Mouse (Mus musculus) right cerebral cortex, postnatal 10 days (tissue): ENCODE measurements around the gene Fam208b.

ENCODE experiments used
- DNase-seq, 2 experiments: peaks; one replicate each; pipeline ENCODE4 v3.0.0; 2021; ENCODE audit warnings: low spot score in 2 of 2

Fam208b gene

GRCm38 (mm10) chr13:3610795-3611438 is at the start of gene Fam208b:
TSS of gene Fam208b (minus strand) at chr13:3611108.
- peak; percentile 100 for DNase-seq

- DNase-seq: no peak
Observed at GRCm38 (mm10) chr13:3659163-3660160, 48.6 kb upstream of the Fam208b start.

- peak in 1 of 2 experiments; percentile 63 for DNase-seq
Observed at GRCm38 (mm10) chr13:3654432-3654831, 43.5 kb upstream of the Fam208b start.

GRCm38 (mm10) chr13:3650569-3650968 is 39.7 kb upstream of the Fam208b start:
- no peak for DNase-seq

- no peak for DNase-seq
Observed at GRCm38 (mm10) chr13:3646566-3646965, 35.7 kb upstream of the Fam208b start.

- no peak for DNase-seq
Observed at GRCm38 (mm10) chr13:3645919-3646318, 35.0 kb upstream of the Fam208b start.

- DNase-seq: no peak
Observed at GRCm38 (mm10) chr13:3644871-3645270, 34.0 kb upstream of the Fam208b start.

- DNase-seq: no peak
Observed at GRCm38 (mm10) chr13:3642538-3642937, 31.6 kb upstream of the Fam208b start.

- no peak for DNase-seq
Observed at GRCm38 (mm10) chr13:3642049-3642448, 31.1 kb upstream of the Fam208b start.

- DNase-seq: no peak
Observed at GRCm38 (mm10) chr13:3636797-3637196, 25.9 kb upstream of the Fam208b start.

- DNase-seq: no peak
Observed at GRCm38 (mm10) chr13:3635076-3635475, 24.2 kb upstream of the Fam208b start.

- DNase-seq: peak; percentile 84 to 89
Observed at GRCm38 (mm10) chr13:3633895-3634811, 23.2 kb upstream of the Fam208b start, which contains the start of gene Asb13. TSS of gene Asb13 (plus strand) at chr13:3634032.

- no peak for DNase-seq
Observed at GRCm38 (mm10) chr13:3633131-3633530, 22.2 kb upstream of the Fam208b start.

GRCm38 (mm10) chr13:3632551-3632950 is 21.6 kb upstream of the Fam208b start:
- no peak for DNase-seq

- no peak for DNase-seq
Observed at GRCm38 (mm10) chr13:3628102-3628501, 17.2 kb upstream of the Fam208b start.

GRCm38 (mm10) chr13:3627139-3627538 is 16.2 kb upstream of the Fam208b start:
- no peak for DNase-seq

GRCm38 (mm10) chr13:3610118-3610794 is 652 bp downstream of the Fam208b start:
- DNase-seq: peak in 1 of 2 experiments; percentile 26

GRCm38 (mm10) chr13:3609780-3610117 is 1.2 kb downstream of the Fam208b start:
- DNase-seq: no peak

GRCm38 (mm10) chr13:3596232-3596631 is 14.7 kb downstream of the Fam208b start:
- DNase-seq: no peak

GRCm38 (mm10) chr13:3594311-3594710 is 16.6 kb downstream of the Fam208b start:
- DNase-seq: no peak

- DNase-seq: no peak
Observed at GRCm38 (mm10) chr13:3590789-3591188, 20.1 kb downstream of the Fam208b start.
